Mouse (Mus musculus) kidney, adult 11 months (tissue): ENCODE data around the gene Bend4.

ENCODE experiments used
- DNase-seq: peaks from one replicate; pipeline ENCODE4 v3.0.0; 2022

Bend4 gene

GRCm38 (mm10) chr5:67427443-67428360 is at the start of gene Bend4:
Gene Bend4 (minus strand): TSS chr5:67428310.
- DNase-seq: peak; percentile 21

DNA sequence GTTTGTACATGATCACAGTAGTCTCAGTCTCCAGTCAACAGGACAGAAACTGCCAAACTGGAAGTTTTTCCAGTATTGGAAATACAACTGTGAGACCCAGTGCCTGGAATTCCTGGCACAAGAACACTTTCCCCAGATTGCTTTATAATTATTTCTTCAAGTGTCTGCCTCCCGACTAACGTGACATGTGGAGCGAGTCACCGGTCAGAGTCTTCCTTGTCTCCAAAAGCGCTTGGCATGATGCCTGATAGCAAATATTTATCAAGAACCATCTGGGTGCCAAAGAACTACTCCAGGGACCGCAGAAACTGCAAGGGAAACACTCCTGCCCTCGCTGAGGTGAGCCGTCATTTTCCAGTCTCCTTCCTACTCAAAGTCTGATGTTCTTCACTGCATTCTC is 45.6 kb upstream of the Bend4 start:
- DNase-seq: no peak

- no peak for DNase-seq
Observed at GRCm38 (mm10) chr5:67473094-67473493, 45.0 kb upstream of the Bend4 start.

GRCm38 (mm10) chr5:67466866-67467530 is 38.9 kb upstream of the Bend4 start:
- DNase-seq: no peak

- no peak for DNase-seq
Observed at GRCm38 (mm10) chr5:67464899-67465298, 36.8 kb upstream of the Bend4 start.

- no peak for DNase-seq
Observed at GRCm38 (mm10) chr5:67463636-67464035, 35.5 kb upstream of the Bend4 start.

GRCm38 (mm10) chr5:67462331-67462730 is 34.2 kb upstream of the Bend4 start:
- no peak for DNase-seq

DNA sequence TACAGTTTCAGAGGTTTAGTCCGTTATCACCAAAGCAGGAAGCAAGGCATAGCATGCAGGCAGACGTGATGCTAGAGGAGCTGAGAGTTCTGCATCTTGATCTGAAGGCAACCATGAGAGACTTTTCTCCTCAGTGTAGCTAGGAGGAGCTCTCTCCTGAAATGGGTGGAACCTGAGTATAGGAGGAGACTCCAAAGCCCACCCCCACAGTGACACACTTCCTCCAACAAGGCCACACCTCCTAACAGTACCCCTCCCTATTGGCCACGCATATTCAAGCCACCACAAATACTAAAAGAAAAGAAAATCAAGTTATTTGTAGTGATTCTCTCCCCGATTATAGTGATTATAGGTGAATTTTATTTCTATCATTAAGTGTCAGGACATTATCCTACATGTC is 28.7 kb upstream of the Bend4 start:
- DNase-seq: no peak

DNA sequence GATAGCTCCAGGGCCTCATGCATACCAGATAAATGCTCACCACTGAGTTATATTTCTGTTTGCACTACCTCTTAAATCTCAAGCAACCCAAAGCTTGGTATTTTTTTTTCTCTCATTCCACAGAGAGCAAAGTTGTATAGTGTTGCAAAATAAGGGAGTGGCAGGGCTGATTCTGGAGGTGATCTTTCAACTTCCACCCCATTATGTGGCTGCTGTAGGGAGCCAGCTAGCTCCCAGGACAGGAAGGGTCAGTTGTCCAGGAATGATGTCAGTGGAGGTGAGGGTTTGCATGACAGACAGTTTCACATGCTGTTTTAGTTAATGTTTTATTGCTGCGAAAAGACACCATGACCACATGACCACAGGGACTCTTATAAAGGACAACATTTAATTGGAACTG is 26.2 kb upstream of the Bend4 start:
- DNase-seq: no peak

- DNase-seq: no peak
Observed at GRCm38 (mm10) chr5:67449957-67450630, 22.0 kb upstream of the Bend4 start.

DNA sequence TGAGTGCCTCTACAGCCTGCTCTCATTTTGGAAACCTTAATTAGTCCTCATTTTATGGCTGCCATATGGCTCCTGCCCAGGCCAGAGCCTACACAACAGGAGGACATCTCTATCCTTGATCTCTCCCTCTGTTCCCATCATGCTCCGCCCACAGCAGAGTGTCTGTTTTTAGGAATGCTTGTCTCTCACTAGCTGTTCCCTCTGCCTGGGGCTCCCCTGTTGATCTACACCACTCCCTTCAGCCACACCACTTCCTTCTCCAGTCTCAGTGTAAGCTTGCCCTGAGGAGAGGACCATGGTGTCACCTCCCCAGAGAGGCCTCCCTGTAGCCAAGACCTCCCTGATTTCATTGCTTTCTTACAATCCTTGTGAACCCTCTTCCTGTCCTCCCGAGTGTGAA is 18.4 kb upstream of the Bend4 start:
- no peak for DNase-seq

- no peak for DNase-seq
Observed at GRCm38 (mm10) chr5:67444217-67445050, 16.3 kb upstream of the Bend4 start.

DNA sequence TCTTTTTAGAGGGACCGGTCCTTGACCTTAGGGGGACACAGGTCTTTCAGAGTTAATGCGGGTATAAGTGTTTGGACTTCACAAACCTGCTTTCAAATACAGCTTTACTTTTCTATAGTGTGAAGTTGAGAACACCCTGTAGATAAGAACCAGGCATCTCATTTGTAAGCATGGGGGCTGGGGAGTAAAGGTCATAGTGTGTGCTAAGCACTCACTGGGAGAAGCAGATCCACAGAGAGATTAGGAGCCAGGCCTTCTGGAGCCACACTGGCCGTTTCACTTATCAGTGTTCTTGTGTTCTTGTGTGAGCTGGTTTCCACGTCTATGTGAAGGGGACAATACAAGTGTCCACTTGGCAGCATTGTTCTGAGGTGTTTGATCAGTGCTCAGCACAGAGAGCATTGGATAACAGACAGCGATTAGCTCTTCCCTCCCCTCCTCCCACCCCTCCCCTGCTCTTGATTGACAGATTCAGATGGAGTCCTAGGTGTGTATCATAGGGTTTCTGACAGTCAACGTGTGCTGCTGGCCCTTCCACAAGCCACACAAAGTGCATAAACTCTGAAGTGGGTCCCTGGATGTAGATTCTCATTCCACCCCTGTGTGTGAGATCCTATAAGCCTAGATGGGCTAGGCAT is 14.8 kb upstream of the Bend4 start:
- no peak for DNase-seq

GRCm38 (mm10) chr5:67440563-67440962 is 12.5 kb upstream of the Bend4 start:
- DNase-seq: no peak

GRCm38 (mm10) chr5:67437403-67437802 is 9.3 kb upstream of the Bend4 start:
- DNase-seq: no peak

- DNase-seq: no peak
Observed at GRCm38 (mm10) chr5:67426478-67427442, 1.4 kb downstream of the Bend4 start.

DNA sequence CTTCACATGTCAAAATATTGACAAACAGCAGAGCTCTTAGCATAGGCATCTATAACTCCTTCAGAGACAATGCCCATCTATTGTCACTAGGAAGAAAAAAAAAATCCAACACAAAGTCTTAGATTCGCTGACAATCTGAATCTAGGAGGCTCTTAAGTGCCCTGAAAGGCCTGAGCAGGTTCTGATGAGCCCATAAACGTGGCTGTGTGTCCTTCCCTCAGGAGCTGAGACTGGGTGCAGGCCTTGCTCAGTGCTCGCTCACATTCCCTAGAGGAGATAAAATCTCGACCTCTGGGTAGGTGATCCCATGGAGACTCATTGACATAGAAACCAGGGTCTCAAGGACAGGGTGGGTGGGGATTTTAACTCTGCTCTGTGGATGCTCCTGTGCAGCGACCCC is 2.1 kb downstream of the Bend4 start:
- no peak for DNase-seq

DNA sequence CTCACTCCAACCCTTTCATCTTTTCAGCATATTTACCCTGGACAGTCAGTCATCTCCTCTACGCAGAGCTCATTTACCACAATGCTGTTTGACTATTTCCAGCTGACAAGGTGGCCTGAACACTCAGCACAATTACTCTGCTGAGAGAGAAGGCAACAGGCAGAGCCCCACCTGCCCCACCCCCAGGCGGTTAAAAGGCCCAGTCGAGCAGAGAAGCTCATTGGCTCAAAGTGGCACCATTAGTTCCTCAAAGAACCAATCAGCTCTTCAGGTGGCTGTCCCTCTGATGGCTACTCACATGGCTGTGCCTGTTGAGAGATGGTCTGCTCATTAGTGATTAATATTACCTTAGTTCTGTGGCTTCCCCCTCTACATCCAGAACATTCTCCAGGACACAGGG is 3.5 kb downstream of the Bend4 start:
- DNase-seq: no peak

- no peak for DNase-seq
Observed at GRCm38 (mm10) chr5:67423963-67424362, 4.1 kb downstream of the Bend4 start.

- no peak for DNase-seq
Observed at GRCm38 (mm10) chr5:67423326-67423725, 4.8 kb downstream of the Bend4 start.

DNA sequence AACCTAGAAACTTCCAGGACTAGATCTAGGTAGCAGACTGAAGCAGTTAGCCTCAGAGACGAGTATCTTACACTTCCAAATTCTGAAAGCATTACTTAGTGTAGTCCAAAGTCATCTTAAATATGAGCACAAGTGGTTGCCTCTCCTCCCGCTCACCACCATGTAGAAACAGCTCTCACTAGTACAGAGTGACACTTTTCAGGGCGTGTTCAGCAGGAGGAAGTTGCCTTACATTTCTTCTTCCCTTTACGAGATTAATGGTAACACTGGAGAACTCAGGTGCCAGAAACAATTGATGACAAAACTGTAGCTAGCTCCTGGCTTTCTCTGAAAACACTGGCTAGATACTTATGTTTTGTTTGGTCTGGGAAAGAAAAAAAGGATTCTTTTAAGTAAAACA is 8.7 kb downstream of the Bend4 start:
- no peak for DNase-seq
